Mouse (Mus musculus): ENCODE measurements at regions not wholly inside any gene's neighbourhood (a gene's known extent, or its start where the extent isn't known, plus 50 kb on each side); places are given as distances from the start of the nearest gene placed in this dataset.

DNA sequence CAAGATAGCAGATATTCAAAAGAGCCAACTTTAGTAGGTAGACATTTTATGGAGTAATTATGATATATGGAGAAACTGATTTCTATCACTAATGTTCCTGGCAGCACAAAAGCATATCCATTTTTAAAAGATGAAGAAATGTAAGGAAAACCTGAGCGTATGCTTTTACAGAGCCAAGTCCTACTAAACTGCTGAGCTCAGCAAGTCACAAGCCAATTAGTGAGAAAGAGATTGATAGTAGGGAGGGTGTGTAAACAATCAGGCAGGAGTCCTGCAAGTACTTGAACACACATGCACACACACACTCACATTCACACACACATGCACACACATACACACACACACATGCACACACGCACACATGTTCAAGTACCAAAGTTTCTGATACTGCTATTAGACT is 140.6 kb downstream of the Pcdh20 start:
- Histone ChIP-seq H3K36me3 (ENCODE audit: control insufficient read depth, insufficient read depth, low read length) (no peaks in the 10 kb centered on the region), H3K4me1 (ENCODE audit: control insufficient read depth, insufficient read depth, low read length) (no peaks in the 10 kb centered on the region), H3K27ac (ENCODE audit: control insufficient read depth, insufficient read depth, low read depth, low read length) (no peak overlapping the region), H3K4me3 (ENCODE audit: control insufficient read depth, low read depth, low read length) (no peak overlapping the region), H3K27me3 (ENCODE audit: control insufficient read depth, insufficient read depth, low read length) (no peaks in the 10 kb centered on the region)
- TF ChIP-seq POLR2A (IDR thresholded peaks at IDR 0.05; ENCODE audit: control insufficient read depth, low read depth, low read length) (no peak), CTCF (IDR thresholded peaks at IDR 0.05; ENCODE audit: control insufficient read depth, insufficient read depth, insufficient replicate concordance, low read depth, low read length) (no peak)

DNA sequence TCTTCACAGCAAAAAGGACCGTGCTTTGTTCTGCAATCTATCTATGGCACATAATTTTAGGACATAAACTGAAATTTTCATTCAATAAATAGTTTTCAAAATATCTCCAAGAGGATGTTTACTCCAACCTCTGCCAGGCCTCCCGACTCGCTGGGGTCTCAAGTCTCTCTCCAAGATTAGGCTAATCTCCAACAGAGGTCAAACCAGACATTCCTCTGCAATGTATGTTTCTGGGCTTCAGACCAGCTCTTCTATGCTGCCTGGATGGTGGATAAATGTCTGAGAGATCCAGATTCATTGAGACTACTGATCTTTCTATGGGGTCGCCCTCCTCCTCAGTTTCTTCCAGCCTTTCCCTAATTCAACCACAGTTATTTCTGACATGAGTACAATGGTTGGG is 144.8 kb downstream of the Pcdh20 start:
- Histone ChIP-seq H3K4me3 (ENCODE audit: control insufficient read depth, low read depth, low read length) (no peak overlapping the region), H3K27ac (ENCODE audit: control insufficient read depth, insufficient read depth, low read depth, low read length) (no peak overlapping the region), H3K27me3 (ENCODE audit: control insufficient read depth, insufficient read depth, low read length) (no peaks in the 10 kb centered on the region), H3K36me3 (ENCODE audit: control insufficient read depth, insufficient read depth, low read length) (no peaks in the 10 kb centered on the region), H3K4me1 (ENCODE audit: control insufficient read depth, insufficient read depth, low read length) (no peaks in the 10 kb centered on the region)
- TF ChIP-seq CTCF (IDR thresholded peaks at IDR 0.05; ENCODE audit: control insufficient read depth, insufficient read depth, insufficient replicate concordance, low read depth, low read length) (no peak), POLR2A (IDR thresholded peaks at IDR 0.05; ENCODE audit: control insufficient read depth, low read depth, low read length) (no peak)

DNA sequence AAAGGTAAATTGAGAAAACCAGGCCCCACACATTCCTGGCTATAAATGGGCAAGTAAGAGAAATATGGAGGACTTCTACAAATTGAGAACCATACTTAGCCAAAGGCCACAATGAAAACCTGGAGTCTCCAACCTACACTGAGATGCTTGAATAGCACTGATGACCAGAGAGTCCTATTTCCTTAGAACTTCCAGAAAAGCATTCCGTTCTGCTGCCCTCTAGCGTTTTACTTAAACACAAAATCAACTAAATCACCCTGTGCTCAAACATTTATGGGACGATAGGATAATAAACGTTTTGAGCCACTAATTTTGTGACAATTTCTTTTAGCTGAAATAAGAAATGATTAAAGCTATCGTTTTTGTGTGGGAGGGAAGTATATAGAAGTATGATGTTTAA is 192.9 kb downstream of the Pcdh20 start:
- Histone ChIP-seq H3K27ac (ENCODE audit: control insufficient read depth, insufficient read depth, low read depth, low read length) (no peak overlapping the region), H3K4me3 (ENCODE audit: control insufficient read depth, low read depth, low read length) (no peak overlapping the region), H3K27me3 (ENCODE audit: control insufficient read depth, insufficient read depth, low read length) (no peaks in the 10 kb centered on the region), H3K36me3 (ENCODE audit: control insufficient read depth, insufficient read depth, low read length) (no peaks in the 10 kb centered on the region), H3K4me1 (ENCODE audit: control insufficient read depth, insufficient read depth, low read length) (no peaks in the 10 kb centered on the region)
- TF ChIP-seq CTCF (IDR thresholded peaks at IDR 0.05; ENCODE audit: control insufficient read depth, insufficient read depth, insufficient replicate concordance, low read depth, low read length) (no peak), POLR2A (IDR thresholded peaks at IDR 0.05; ENCODE audit: control insufficient read depth, low read depth, low read length) (no peak)

- Histone ChIP-seq H3K36me3 (ENCODE audit: control insufficient read depth, insufficient read depth, low read length) (no peaks in the 10 kb centered on the region), H3K27ac (ENCODE audit: control insufficient read depth, insufficient read depth, low read depth, low read length) (no peak overlapping the region), H3K27me3 (ENCODE audit: control insufficient read depth, insufficient read depth, low read length) (no peaks in the 10 kb centered on the region), H3K4me3 (ENCODE audit: control insufficient read depth, low read depth, low read length) (no peak overlapping the region), H3K4me1 (ENCODE audit: control insufficient read depth, insufficient read depth, low read length) (no peaks in the 10 kb centered on the region)
- TF ChIP-seq CTCF (IDR thresholded peaks at IDR 0.05; ENCODE audit: control insufficient read depth, insufficient read depth, insufficient replicate concordance, low read depth, low read length) (no peak), POLR2A (IDR thresholded peaks at IDR 0.05; ENCODE audit: control insufficient read depth, low read depth, low read length) (no peak)
Measured at GRCm38 (mm10) chr14:88264771-88265170, 206.4 kb downstream of the Pcdh20 start.

DNA sequence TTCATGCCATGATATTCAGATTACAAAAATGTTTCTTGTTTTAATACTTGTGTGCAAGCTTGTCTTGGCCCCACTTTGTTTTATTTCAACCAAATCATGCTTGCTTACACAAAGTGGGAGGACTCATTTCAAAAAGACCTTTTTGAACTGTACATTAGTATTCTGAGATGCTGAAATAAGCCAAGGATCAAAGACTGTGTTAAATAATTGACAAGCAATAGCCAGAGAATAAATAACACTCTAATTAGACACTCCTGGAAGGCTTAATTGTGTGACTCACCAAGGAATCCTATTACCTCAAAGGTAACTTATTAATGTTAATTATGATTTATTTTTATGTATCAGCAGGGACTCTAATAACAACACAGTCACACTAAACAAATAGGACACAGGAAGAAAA is 212.2 kb downstream of the Pcdh20 start:
- H3K4me1 ChIP-seq (ENCODE audit: control insufficient read depth, insufficient read depth, low read length) = no peaks in the 10 kb centered on the region
- no peak for TF ChIP-seq CTCF (IDR thresholded peaks at IDR 0.05; ENCODE audit: control insufficient read depth, insufficient read depth, insufficient replicate concordance, low read depth, low read length)
- no peaks in the 10 kb centered on the region for H3K27me3 ChIP-seq (ENCODE audit: control insufficient read depth, insufficient read depth, low read length)
- no peaks in the 10 kb centered on the region for H3K36me3 ChIP-seq (ENCODE audit: control insufficient read depth, insufficient read depth, low read length)
- no peak overlapping the region for H3K4me3 ChIP-seq (ENCODE audit: control insufficient read depth, low read depth, low read length)
- no peak overlapping the region for H3K27ac ChIP-seq (ENCODE audit: control insufficient read depth, insufficient read depth, low read depth, low read length)

- Histone ChIP-seq H3K4me1 (ENCODE audit: control insufficient read depth, insufficient read depth, low read length) (no peaks in the 10 kb centered on the region), H3K27me3 (ENCODE audit: control insufficient read depth, insufficient read depth, low read length) (no peaks in the 10 kb centered on the region), H3K4me3 (ENCODE audit: control insufficient read depth, low read depth, low read length) (no peak overlapping the region), H3K27ac (ENCODE audit: control insufficient read depth, insufficient read depth, low read depth, low read length) (no peak overlapping the region), H3K36me3 (ENCODE audit: control insufficient read depth, insufficient read depth, low read length) (no peaks in the 10 kb centered on the region)
- TF ChIP-seq POLR2A (IDR thresholded peaks at IDR 0.05; ENCODE audit: control insufficient read depth, low read depth, low read length) (no peak), CTCF (IDR thresholded peaks at IDR 0.05; ENCODE audit: control insufficient read depth, insufficient read depth, insufficient replicate concordance, low read depth, low read length) (no peak)
Measured at GRCm38 (mm10) chr14:88255131-88255530, 216.1 kb downstream of the Pcdh20 start.
